8 mouse cellular contexts compared by ENCODE assay signal in genomic region chr7:79147931-79148653, GRCm38 (mm10). TPM values are rescaled to one million over a fixed set of nuclear protein-coding genes. Genes with fewer than 3 reads are reported as not detected.
DNase-seq lines count a peak whose midpoint lies in the region; ATAC-seq lines count a peak whose summit lies in the region.

No protein-coding gene starts in this region.

- H3K4me3 ChIP-seq in embryonic facial prominence, embryonic 10.5 days = peak overlapping the region; percentile 81
- H3K4me3 ChIP-seq in hindbrain, embryonic 16.5 days (ENCODE audit: low read length) = peak overlapping the region; percentile 67

- H3K4me1 ChIP-seq in embryonic facial prominence, embryonic 10.5 days = peaks cover 32% of the 10 kb centered on the region
- H3K4me1 ChIP-seq in hindbrain, embryonic 16.5 days (ENCODE audit: control insufficient read depth, insufficient read depth, low read depth, low read length) = peaks cover 10% of the 10 kb centered on the region

- peak overlapping the region; percentile 90 for H3K27ac ChIP-seq in embryonic facial prominence, embryonic 10.5 days (replicated peaks)
- H3K27ac ChIP-seq in hindbrain, embryonic 16.5 days (ENCODE audit: low read depth, low read length) = no peak overlapping the region

- DNase-seq in kidney, adult 11 months = peak; percentile 16
- no peak for DNase-seq in kidney, postnatal 14 days
- DNase-seq in embryonic facial prominence, embryonic 10.5 days (ENCODE audit: low spot score) = peak; percentile 43
- DNase-seq in lung, postnatal 14 days = peak; percentile 60
- DNase-seq in left cerebral cortex, adult 8-10 months (ENCODE audit: low spot score in 2 of 2) = no peak
- no peak for DNase-seq in right cerebral cortex, adult 18-20 months

- peaks cover 24% of the 10 kb centered on the region for H3K36me3 ChIP-seq in embryonic facial prominence, embryonic 10.5 days (replicated peaks)
- H3K36me3 ChIP-seq in hindbrain, embryonic 16.5 days (ENCODE audit: control insufficient read depth, insufficient read depth, low read length) = no peaks in the 10 kb centered on the region

- WGBS in embryonic facial prominence, embryonic 10.5 days = under 1% methylated on average over 20 of the region's 20 CpGs
- WGBS in hindbrain, embryonic 16.5 days = 0% methylated on average over 19 of the region's 20 CpGs

- H3K27me3 ChIP-seq in embryonic facial prominence, embryonic 10.5 days (replicated peaks; ENCODE audit: low read depth, poor library complexity, severe bottlenecking) = no peaks in the 10 kb centered on the region
- no peaks in the 10 kb centered on the region; the same call in 1 of the 2 replicates for H3K27me3 ChIP-seq in hindbrain, embryonic 16.5 days (replicated peaks; ENCODE audit: control insufficient read depth, insufficient read depth, low read length)

- ATAC-seq in hindbrain, embryonic 16.5 days = no peak
- no peak for ATAC-seq in monocyte, adult 5-6 weeks (replicated peaks; ENCODE audit: insufficient number of reproducible peaks, low FRiP score, low TSS enrichment, poor library complexity, severe bottlenecking)

- no peaks in the 10 kb centered on the region for H3K9me3 ChIP-seq in embryonic facial prominence, embryonic 10.5 days
- no peaks in the 10 kb centered on the region for H3K9me3 ChIP-seq in hindbrain, embryonic 16.5 days (ENCODE audit: control insufficient read depth, low read length)

- peak overlapping the region; percentile 65 for H3K9ac ChIP-seq in hindbrain, embryonic 16.5 days (ENCODE audit: low read depth, low read length)

- peak overlapping the region; percentile 96 for H3K4me2 ChIP-seq in hindbrain, embryonic 16.5 days (ENCODE audit: low read length)

RNA-seq across cellular contexts. Expression of gene Mfge8, which starts 0.8 kb away (rescaled TPM):
- 131 and 134 TPM in 2 replicates for polyA plus RNA-seq in embryonic facial prominence, embryonic 10.5 days (2016; fragmentation: Nextera tagmentation; extraction: Ambion mirVana)
- polyA plus RNA-seq in hindbrain, embryonic 16.5 days (2015; fragmentation: Nextera tagmentation; extraction: Ambion mirVana) = 281 and 351 TPM in 2 replicates
- total RNA-seq in left cerebral cortex, adult 8-10 months (2022) = 100 to 1,000 TPM; 183 to 219 (median 203) TPM
- total RNA-seq in monocyte, adult 5-6 weeks (2017) = 6.0 to 15.7 TPM (median 12.6 TPM) in 3 replicates

RNA-seq across cellular contexts. Expression of gene Hapln3, which starts 17.3 kb away (rescaled TPM):
- polyA plus RNA-seq in embryonic facial prominence, embryonic 10.5 days (2016; fragmentation: Nextera tagmentation; extraction: Ambion mirVana) = 2.3 TPM in 2 replicates
- polyA plus RNA-seq in hindbrain, embryonic 16.5 days (2015; fragmentation: Nextera tagmentation; extraction: Ambion mirVana) = 2.3 and 4.4 TPM in 2 replicates
- 1 to 10 TPM; 1.2 to 2.4 (median 1.9) TPM for total RNA-seq in left cerebral cortex, adult 8-10 months (2022)
- not detected in 3 replicates for total RNA-seq in monocyte, adult 5-6 weeks (2017)

Comparison
In these comparisons a context has a peak if more than half of its experiments do, and no peak if none do; other contexts are left out.
1. DNase-seq: peak in kidney, adult 11 months (single experiment), embryonic facial prominence, embryonic 10.5 days (single experiment) and lung, postnatal 14 days (single experiment); none in kidney, postnatal 14 days (single experiment), left cerebral cortex, adult 8-10 months (0 of 2) and right cerebral cortex, adult 18-20 months (single experiment).
2. RNA of gene Mfge8, which starts 0.8 kb away (total RNA-seq): 183 to 219 TPM in left cerebral cortex, adult 8-10 months; 6.0 to 15.7 TPM in monocyte, adult 5-6 weeks; every median in the first group is over 10 times any median in the second.